Mouse (Mus musculus): Measurements from ENCODE around the gene Cwc15. TPM values are rescaled to one million over a fixed set of nuclear protein-coding genes. Genes with fewer than 3 reads are reported as not detected.
A peak's percentile ranks its signal among the peaks of the same experiment; 100 is the strongest.

The Cwc15 gene
- polyA plus RNA-seq, 1 experiment from 2014 or later: 125 TPM

DNA sequence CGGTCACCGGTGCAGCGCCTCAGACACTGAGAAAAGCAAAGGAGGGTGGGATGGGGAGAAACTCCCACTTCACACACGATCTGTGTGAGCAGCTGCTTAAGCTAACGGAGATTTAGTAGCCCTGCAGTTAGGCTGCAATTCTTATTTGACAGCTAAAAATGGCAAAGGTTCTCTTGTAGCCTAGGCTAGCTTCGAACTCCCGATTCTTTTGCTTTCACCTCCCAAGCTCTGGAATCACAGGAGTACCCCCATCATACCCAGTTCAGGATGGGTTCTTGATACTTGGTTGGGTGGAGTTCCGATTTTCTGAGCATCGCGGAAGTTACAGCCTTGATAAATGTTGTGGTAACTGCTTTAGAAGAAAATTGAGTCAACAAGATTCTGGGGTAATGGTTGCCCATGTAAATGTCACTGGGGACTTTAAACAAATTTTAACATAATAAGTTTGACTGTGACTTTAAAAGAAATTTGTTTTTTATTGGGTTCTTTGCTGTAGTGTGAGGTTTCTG, 553 bp downstream of the Cwc15 start:
- no peaks in the 10 kb centered on the region for H3K4me1 ChIP-seq (ENCODE audit: insufficient read depth, low read depth, low read length)
- no peaks in the 10 kb centered on the region for H3K27me3 ChIP-seq (replicated peaks; ENCODE audit: insufficient read depth, low read length)
- no peak for TF ChIP-seq CTCF (IDR thresholded peaks at IDR 0.05)
- no peak for TF ChIP-seq EP300 (IDR thresholded peaks at IDR 0.05)
- peak overlapping the region; percentile 68 for H3K27ac ChIP-seq (ENCODE audit: low read length)
- peak overlapping the region; percentile 81 for H3K4me3 ChIP-seq (ENCODE audit: low read depth, low read length)
- 1% methylated on average over 10 of the region's 10 CpGs for WGBS
- no peaks in the 10 kb centered on the region for H3K9me3 ChIP-seq (ENCODE audit: low read length)
- H3K9ac ChIP-seq (replicated peaks; ENCODE audit: low read depth): peak overlapping the region; percentile 84
- peaks cover 24% of the 10 kb centered on the region for H3K36me3 ChIP-seq (ENCODE audit: insufficient read depth, low read length)
- peak overlapping the region; percentile 59 for H3K4me2 ChIP-seq (replicated peaks; ENCODE audit: low read depth, low read length)
- ATAC-seq (no peak), DNase-seq (ENCODE audit: low spot score) (peak; percentile 6)

DNA sequence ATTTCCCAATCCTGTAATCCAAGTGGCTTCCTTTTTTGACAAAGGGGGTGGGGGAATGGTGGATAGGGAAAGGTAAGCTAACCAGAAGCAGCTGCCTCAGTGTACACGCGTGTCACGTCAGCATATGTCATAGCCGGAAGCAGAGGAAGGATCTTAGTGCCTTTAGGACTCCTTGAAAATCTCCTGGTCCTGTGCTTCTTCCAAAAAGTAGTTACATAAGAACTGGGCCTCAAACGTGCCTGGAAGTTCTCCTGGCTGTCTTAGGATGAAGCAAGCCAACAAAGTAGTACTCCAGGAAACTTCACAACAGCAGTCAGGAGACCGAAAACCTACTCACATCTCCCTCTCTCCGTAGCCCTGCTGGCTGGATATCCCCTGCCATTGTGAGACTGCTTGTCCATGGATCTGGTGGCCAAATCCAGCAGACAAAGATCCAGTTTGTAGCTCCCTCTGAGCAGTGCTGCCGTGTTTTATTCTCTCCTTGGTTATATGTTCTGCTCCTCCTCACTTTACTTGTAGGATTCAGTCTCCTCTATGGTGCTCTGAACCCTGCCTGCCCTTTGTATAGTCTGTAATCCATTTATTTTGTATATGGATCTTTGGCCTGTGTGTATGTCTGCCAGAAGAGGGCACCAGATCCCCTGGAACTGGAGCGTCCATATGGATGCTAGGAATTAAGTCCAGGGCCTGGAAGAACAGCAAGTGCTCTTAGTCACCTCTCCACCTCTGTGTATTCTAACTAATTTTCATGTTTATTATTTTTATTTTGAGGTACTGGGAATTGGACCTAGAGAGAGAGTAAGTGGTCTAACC, 12.4 kb downstream of the Cwc15 start:
- TF ChIP-seq CTCF (IDR thresholded peaks at IDR 0.05) (peak; percentile 83), EP300 (IDR thresholded peaks at IDR 0.05) (no peak)
- Histone ChIP-seq H3K27me3 (replicated peaks; ENCODE audit: insufficient read depth, low read length) (no peaks in the 10 kb centered on the region), H3K9me3 (ENCODE audit: low read length) (no peaks in the 10 kb centered on the region), H3K4me1 (ENCODE audit: insufficient read depth, low read depth, low read length) (no peaks in the 10 kb centered on the region), H3K27ac (ENCODE audit: low read length) (no peak overlapping the region), H3K36me3 (ENCODE audit: insufficient read depth, low read length) (peaks cover 24% of the 10 kb centered on the region), H3K9ac (replicated peaks; ENCODE audit: low read depth) (no peak overlapping the region), H3K4me3 (ENCODE audit: low read depth, low read length) (no peak overlapping the region), H3K4me2 (replicated peaks; ENCODE audit: low read depth, low read length) (no peak overlapping the region)
- ATAC-seq (peak; percentile 55), DNase-seq (ENCODE audit: low spot score) (peak; percentile 74)
- WGBS: 72% methylated on average over 9 of the region's 9 CpGs

DNA sequence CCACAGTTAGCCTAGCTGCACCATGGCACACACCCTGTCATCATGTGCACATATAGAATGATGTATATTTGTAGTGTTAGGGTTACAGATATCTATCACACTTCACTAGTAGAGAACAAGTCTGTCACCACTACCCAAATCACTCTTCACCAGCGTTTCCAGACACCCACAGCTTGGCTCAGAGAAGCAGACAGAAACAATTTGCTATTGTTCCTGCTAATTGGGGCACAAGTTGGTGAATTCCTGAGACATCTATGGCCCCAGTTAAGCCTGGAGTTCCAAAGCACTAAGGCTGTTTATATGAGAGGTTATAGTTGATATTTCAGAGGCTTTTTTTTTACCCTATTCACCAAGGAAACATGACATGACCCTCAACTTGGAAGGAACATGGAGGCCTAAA, 16.9 kb downstream of the Cwc15 start:
- H3K27ac ChIP-seq (ENCODE audit: low read length): no peak overlapping the region
- no peak overlapping the region for H3K9ac ChIP-seq (replicated peaks; ENCODE audit: low read depth)
- DNase-seq (ENCODE audit: low spot score) (no peak), ATAC-seq (no peak)
- H3K4me2 ChIP-seq (replicated peaks; ENCODE audit: low read depth, low read length): no peak overlapping the region
- H3K36me3 ChIP-seq (ENCODE audit: insufficient read depth, low read length): no peaks in the 10 kb centered on the region
- H3K27me3 ChIP-seq (replicated peaks; ENCODE audit: insufficient read depth, low read length): no peaks in the 10 kb centered on the region
- 52% methylated on average over 1 of the region's 1 CpGs for WGBS
- peaks cover 5% of the 10 kb centered on the region; the same call in 1 of the 2 replicates for H3K4me1 ChIP-seq (ENCODE audit: insufficient read depth, low read depth, low read length)
- no peaks in the 10 kb centered on the region for H3K9me3 ChIP-seq (ENCODE audit: low read length)
- H3K4me3 ChIP-seq (ENCODE audit: low read depth, low read length): no peak overlapping the region
- TF ChIP-seq EP300 (IDR thresholded peaks at IDR 0.05): no peak
- TF ChIP-seq CTCF (IDR thresholded peaks at IDR 0.05): no peak

DNA sequence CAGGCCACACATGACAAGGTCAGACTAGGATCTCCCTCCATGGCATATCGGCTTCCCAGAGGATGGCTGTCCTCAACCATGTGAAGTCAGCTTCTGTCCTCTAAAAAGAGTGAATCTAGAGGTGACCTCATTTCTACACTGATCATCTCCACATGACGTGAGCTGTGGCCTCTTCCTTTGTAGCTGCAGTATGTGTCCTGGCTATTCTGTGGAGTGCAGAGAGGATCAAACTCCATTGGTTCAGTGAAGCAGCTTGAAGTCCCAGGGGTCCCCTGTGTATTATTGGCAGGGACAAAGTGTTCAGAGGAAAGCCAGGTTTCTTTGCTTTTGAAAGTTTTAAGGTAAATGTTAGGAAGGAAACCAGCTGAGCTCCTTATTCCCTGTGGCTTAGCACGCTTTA, 17.7 kb downstream of the Cwc15 start:
- Histone ChIP-seq H3K27ac (ENCODE audit: low read length) (no peak overlapping the region), H3K9ac (replicated peaks; ENCODE audit: low read depth) (no peak overlapping the region), H3K4me2 (replicated peaks; ENCODE audit: low read depth, low read length) (no peak overlapping the region), H3K9me3 (ENCODE audit: low read length) (no peaks in the 10 kb centered on the region), H3K4me3 (ENCODE audit: low read depth, low read length) (no peak overlapping the region), H3K4me1 (ENCODE audit: insufficient read depth, low read depth, low read length) (peaks cover 5% of the 10 kb centered on the region; the same call in 1 of the 2 replicates), H3K36me3 (ENCODE audit: insufficient read depth, low read length) (no peaks in the 10 kb centered on the region), H3K27me3 (replicated peaks; ENCODE audit: insufficient read depth, low read length) (no peaks in the 10 kb centered on the region)
- no peak for TF ChIP-seq EP300 (IDR thresholded peaks at IDR 0.05)
- no peak for TF ChIP-seq CTCF (IDR thresholded peaks at IDR 0.05)
- WGBS: 85% methylated on average over 3 of the region's 3 CpGs
- ATAC-seq: no peak
- DNase-seq (ENCODE audit: low spot score): no peak

DNA sequence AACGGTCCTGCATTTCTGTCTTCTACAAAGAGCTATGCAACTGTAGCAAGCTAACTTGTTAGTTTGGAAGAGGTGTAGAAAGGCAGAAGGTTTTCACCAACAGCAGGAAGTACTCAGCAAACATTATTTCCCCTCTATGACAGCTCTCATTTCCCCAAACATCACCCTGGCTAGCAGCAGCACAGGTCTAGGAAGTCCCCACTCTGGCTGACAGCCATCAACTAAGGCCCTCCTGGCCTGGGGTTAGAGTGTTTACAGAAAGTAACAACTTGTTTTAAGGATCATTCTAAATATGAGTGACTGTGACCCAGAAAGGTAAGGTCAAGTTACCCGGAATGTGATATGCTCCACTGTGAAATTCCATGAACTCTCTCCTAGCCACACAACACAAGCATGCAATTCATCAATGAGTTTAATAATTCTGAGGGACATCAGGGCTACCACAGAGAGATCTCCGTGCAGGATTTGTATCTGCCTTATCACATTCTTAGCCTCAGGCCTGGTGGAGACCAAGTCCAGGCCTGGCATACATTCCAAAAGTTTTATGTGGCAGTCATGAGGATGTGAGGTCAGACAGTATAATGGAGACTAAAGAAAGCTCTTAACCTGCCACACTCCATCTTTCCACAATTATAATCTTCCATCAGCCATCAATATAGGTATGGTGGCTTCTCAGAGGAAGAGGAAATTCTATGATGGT, 20.7 kb downstream of the Cwc15 start:
- Histone ChIP-seq H3K27ac (ENCODE audit: low read length) (peak overlapping the region; percentile 20; the same call in 1 of the 2 replicates), H3K9me3 (ENCODE audit: low read length) (no peaks in the 10 kb centered on the region), H3K4me1 (ENCODE audit: insufficient read depth, low read depth, low read length) (peaks cover 5% of the 10 kb centered on the region; the same call in 1 of the 2 replicates), H3K27me3 (replicated peaks; ENCODE audit: insufficient read depth, low read length) (no peaks in the 10 kb centered on the region), H3K4me2 (replicated peaks; ENCODE audit: low read depth, low read length) (no peak overlapping the region), H3K36me3 (ENCODE audit: insufficient read depth, low read length) (no peaks in the 10 kb centered on the region), H3K4me3 (ENCODE audit: low read depth, low read length) (no peak overlapping the region), H3K9ac (replicated peaks; ENCODE audit: low read depth) (no peak overlapping the region)
- TF ChIP-seq CTCF (IDR thresholded peaks at IDR 0.05) (no peak), EP300 (IDR thresholded peaks at IDR 0.05) (peak; percentile 19; the same call in 1 of the 2 replicates)
- 16% methylated on average over 3 of the region's 3 CpGs for WGBS
- peak; percentile 51 for DNase-seq (ENCODE audit: low spot score)
- peak; percentile 74 for ATAC-seq

DNA sequence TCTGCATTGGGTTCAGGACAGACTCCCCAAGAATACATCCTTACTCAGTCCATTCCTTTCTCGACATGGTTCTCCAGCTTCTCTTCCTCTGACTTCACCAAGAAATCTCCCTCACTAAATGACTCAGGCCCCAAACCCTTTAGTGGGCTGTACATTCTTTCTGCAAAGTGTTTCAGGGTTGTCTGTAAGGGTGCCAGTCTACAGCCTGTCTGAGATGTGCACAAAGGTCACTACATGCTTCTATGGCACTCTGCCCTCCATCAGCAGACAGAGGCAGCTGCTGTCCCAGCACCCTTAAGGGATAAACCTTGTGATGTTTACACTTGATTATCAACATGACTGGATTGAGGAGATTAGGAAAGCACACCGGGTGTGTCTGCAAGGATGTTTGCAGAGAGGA, 21.3 kb downstream of the Cwc15 start:
- no peak overlapping the region for H3K4me2 ChIP-seq (replicated peaks; ENCODE audit: low read depth, low read length)
- H3K4me3 ChIP-seq (ENCODE audit: low read depth, low read length): no peak overlapping the region
- no peaks in the 10 kb centered on the region for H3K36me3 ChIP-seq (ENCODE audit: insufficient read depth, low read length)
- no peaks in the 10 kb centered on the region for H3K27me3 ChIP-seq (replicated peaks; ENCODE audit: insufficient read depth, low read length)
- ATAC-seq: no peak
- H3K9ac ChIP-seq (replicated peaks; ENCODE audit: low read depth): no peak overlapping the region
- no peaks in the 10 kb centered on the region for H3K9me3 ChIP-seq (ENCODE audit: low read length)
- WGBS: 35% methylated on average over 2 of the region's 2 CpGs
- peaks cover 5% of the 10 kb centered on the region; the same call in 1 of the 2 replicates for H3K4me1 ChIP-seq (ENCODE audit: insufficient read depth, low read depth, low read length)
- peak overlapping the region; percentile 20; the same call in 1 of the 2 replicates for H3K27ac ChIP-seq (ENCODE audit: low read length)
- no peak for TF ChIP-seq CTCF (IDR thresholded peaks at IDR 0.05)
- TF ChIP-seq EP300 (IDR thresholded peaks at IDR 0.05): no peak
- peak; percentile 14 for DNase-seq (ENCODE audit: low spot score)

All from lung, postnatal 0 days (tissue).